Mouse (Mus musculus) MEL (cell line): Measurements from ENCODE around the gene Cdx2. TPM values are rescaled to one million over a fixed set of nuclear protein-coding genes. Genes with fewer than 3 reads are reported as not detected.

ENCODE experiments used
- DNase-seq: peaks from one replicate; pipeline ENCODE4 v3.0.0; 2011; ENCODE audit warnings: low read depth, low spot score
- H3K27ac ChIP-seq: 2 replicates; pipeline ENCODE4 v1.5.1; 2012; ENCODE audit warnings: low read depth, mild to moderate bottlenecking, control low read depth, low read length, moderate library complexity; ENCODE audit not compliant: control insufficient read depth
- H3K27me3 ChIP-seq, 2 experiments: fragments of 150-350 bp in 1 of 2; sonication (generic) in 1 of 2; 2 replicates each; pipeline ENCODE4 v1.6.1; 2012; ENCODE audit warnings: low read length in 2 of 2, mild to moderate bottlenecking in 2 of 2, improper control_type of control experiment in 1 of 2, moderate library complexity in 1 of 2; ENCODE audit not compliant: insufficient read depth in 2 of 2, control insufficient read depth in 1 of 2
- H3K36me3 ChIP-seq, 2 experiments: 2 replicates each; pipeline ENCODE4 v1.6.1; 2012 to 2014; ENCODE audit warnings: low read length in 2 of 2, improper control_type of control experiment in 1 of 2, inconsistent platforms in 1 of 2, mild to moderate bottlenecking in 1 of 2; ENCODE audit not compliant: insufficient read depth in 2 of 2, control insufficient read depth in 1 of 2
- H3K4me1 ChIP-seq, 2 experiments: fragments of 150-350 bp in 1 of 2; sonication (generic) in 1 of 2; 2 replicates each; pipeline ENCODE4 v1.6.1; 2012; ENCODE audit warnings: low read length in 2 of 2, improper control_type of control experiment in 1 of 2, mild to moderate bottlenecking in 1 of 2; ENCODE audit not compliant: insufficient read depth in 2 of 2, control insufficient read depth in 1 of 2
- H3K4me3 ChIP-seq, 2 experiments: fragments of 150-350 bp in 1 of 2; sonication (generic) in 1 of 2; 2 replicates each; pipeline ENCODE4 v1.5.1; 2012; ENCODE audit warnings: low read depth in 2 of 2, low read length in 2 of 2, mild to moderate bottlenecking in 2 of 2, moderate library complexity in 2 of 2, control low read depth in 1 of 2, improper control_type of control experiment in 1 of 2; ENCODE audit not compliant: control insufficient read depth in 1 of 2, insufficient read depth in 1 of 2
- H3K79me2 ChIP-seq: 2 replicates; pipeline ENCODE4 v1.6.1; 2012; ENCODE audit warnings: mild to moderate bottlenecking, low read length, moderate library complexity; ENCODE audit not compliant: control insufficient read depth, poor library complexity, insufficient read depth
- H3K9ac ChIP-seq: 2 replicates; pipeline ENCODE4 v1.6.1; 2012; ENCODE audit warnings: low read depth, mild to moderate bottlenecking, control low read depth, low read length, moderate library complexity; ENCODE audit not compliant: control insufficient read depth, poor library complexity, severe bottlenecking
- H3K9me3 ChIP-seq: fragments of 150-350 bp; sonication (generic); replicated peaks from 2 replicates; pipeline ENCODE4 v1.6.1; 2012; ENCODE audit warnings: mild to moderate bottlenecking, low read length, improper control_type of control experiment, moderate library complexity; ENCODE audit not compliant: insufficient read depth
- BHLHE40 ChIP-seq: IDR thresholded peaks from 2 replicates; pipeline ENCODE4 v1.6.1; 2012; ENCODE audit warnings: low read depth, mild to moderate bottlenecking, inconsistent platforms, low read length, improper control_type of control experiment, borderline replicate concordance
- CHD1 ChIP-seq: IDR thresholded peaks from 2 replicates; pipeline ENCODE4 v1.6.1; 2012; ENCODE audit warnings: low read depth, mild to moderate bottlenecking, inconsistent platforms, low read length, improper control_type of control experiment
- CTCF ChIP-seq, 3 experiments: IDR thresholded peaks in 2 of 3; conservative IDR thresholded peaks in 1 of 3; 2 replicates each; pipeline ENCODE4 v1.5.1; 2011 to 2012; ENCODE audit warnings: low read length in 3 of 3, low read depth in 2 of 3, mild to moderate bottlenecking in 2 of 3, improper control_type of control experiment in 1 of 3, inconsistent platforms in 1 of 3, mixed read lengths in 1 of 3, moderate library complexity in 1 of 3; ENCODE audit not compliant: control insufficient read depth in 1 of 3, insufficient read depth in 1 of 3, poor library complexity in 1 of 3, severe bottlenecking in 1 of 3
- E2F4 ChIP-seq: IDR thresholded peaks from 2 replicates; pipeline ENCODE4 v1.6.1; 2011; ENCODE audit warnings: low read depth, low read length, improper control_type of control experiment, borderline replicate concordance
- EP300 ChIP-seq, 2 experiments: IDR thresholded peaks; 2 replicates each; pipeline ENCODE4 v1.6.1; 2011; ENCODE audit warnings: improper control_type of control experiment in 2 of 2, low read length in 2 of 2, low read depth in 1 of 2, mild to moderate bottlenecking in 1 of 2
- ETS1 ChIP-seq: IDR thresholded peaks from 2 replicates; pipeline ENCODE4 v1.6.1; 2012; ENCODE audit warnings: low read depth, mild to moderate bottlenecking, inconsistent platforms, low read length, improper control_type of control experiment, moderate library complexity
- GABPA ChIP-seq: IDR thresholded peaks from 2 replicates; pipeline ENCODE4 v1.6.1; 2012; ENCODE audit warnings: low read depth, mild to moderate bottlenecking, inconsistent platforms, low read length, improper control_type of control experiment, moderate library complexity
- HCFC1 ChIP-seq: IDR thresholded peaks from 2 replicates; pipeline ENCODE4 v1.6.1; 2012; ENCODE audit warnings: low read depth, mild to moderate bottlenecking, inconsistent platforms, low read length, improper control_type of control experiment, moderate library complexity
- MAX ChIP-seq: IDR thresholded peaks from 2 replicates; pipeline ENCODE4 v1.6.1; 2011; ENCODE audit warnings: low read length, improper control_type of control experiment
- MXI1 ChIP-seq: IDR thresholded peaks from 2 replicates; pipeline ENCODE4 v1.6.1; 2011; ENCODE audit warnings: mild to moderate bottlenecking, low read depth, low read length, improper control_type of control experiment
- NELFE ChIP-seq: IDR thresholded peaks from 2 replicates; pipeline ENCODE4 v1.6.1; 2011; ENCODE audit warnings: low read depth, low read length, improper control_type of control experiment
- NRF1 ChIP-seq: IDR thresholded peaks from 2 replicates; pipeline ENCODE4 v1.6.1; 2014; ENCODE audit warnings: low read depth, mild to moderate bottlenecking, inconsistent platforms, low read length, improper control_type of control experiment, moderate library complexity; ENCODE audit not compliant: poor library complexity, insufficient read depth, severe bottlenecking
- SIN3A ChIP-seq: IDR thresholded peaks from 2 replicates; pipeline ENCODE4 v1.6.1; 2012; ENCODE audit warnings: low read length, improper control_type of control experiment, inconsistent platforms
- TAL1 ChIP-seq: IDR thresholded peaks from 2 replicates; pipeline ENCODE4 v1.6.1; 2012; ENCODE audit warnings: mild to moderate bottlenecking, inconsistent platforms, low read length, moderate library complexity, mixed read lengths
- TCF12 ChIP-seq: IDR thresholded peaks from 2 replicates; pipeline ENCODE4 v1.6.1; 2014; ENCODE audit warnings: low read depth, mild to moderate bottlenecking, inconsistent platforms, low read length, improper control_type of control experiment, moderate library complexity
- USF2 ChIP-seq, 2 experiments: IDR thresholded peaks; 2 replicates each; pipeline ENCODE4 v1.6.1; 2011 to 2012; ENCODE audit warnings: improper control_type of control experiment in 2 of 2, low read length in 2 of 2, borderline replicate concordance in 1 of 2, inconsistent platforms in 1 of 2, low read depth in 1 of 2, mild to moderate bottlenecking in 1 of 2; ENCODE audit not compliant: insufficient read depth in 1 of 2
- ZKSCAN1 ChIP-seq: IDR thresholded peaks from 2 replicates; pipeline ENCODE4 v1.6.1; 2012; ENCODE audit warnings: low read depth, mild to moderate bottlenecking, inconsistent platforms, low read length, improper control_type of control experiment, moderate library complexity
- ZMIZ1 ChIP-seq: IDR thresholded peaks from 2 replicates; pipeline ENCODE4 v1.6.1; 2012; ENCODE audit warnings: low read depth, mild to moderate bottlenecking, inconsistent platforms, low read length, improper control_type of control experiment, moderate library complexity
- ZNF384 ChIP-seq: IDR thresholded peaks from 2 replicates; pipeline ENCODE4 v1.6.1; 2012; ENCODE audit warnings: low read depth, mild to moderate bottlenecking, inconsistent platforms, low read length, improper control_type of control experiment
- polyA plus RNA-seq, 2 experiments: library from polyadenylated mRNA; stranded (reverse) in 1 of 2; unstranded in 1 of 2; fragments of >175 nt in 1 of 2; fragments of >200 nt in 1 of 2; gene quantifications; 2 replicates each; pipeline versions ENCODE4 v1.2.1 to v1.2.4; 2012; ENCODE audit warnings: low replicate concordance in 2 of 2, low read depth in 1 of 2; ENCODE audit not compliant: insufficient read length in 2 of 2, insufficient read depth in 1 of 2, missing spikeins in 1 of 2
- total RNA-seq: library from RNA; depleted of rRNA; stranded (reverse); fragments of 300-350 nt; gene quantifications from 2 replicates; pipeline ENCODE4 v1.2.3, GENCODE M21; 2012

Gene Cdx2
- total and polyA plus RNA-seq, 3 experiments = not detected

DNA sequence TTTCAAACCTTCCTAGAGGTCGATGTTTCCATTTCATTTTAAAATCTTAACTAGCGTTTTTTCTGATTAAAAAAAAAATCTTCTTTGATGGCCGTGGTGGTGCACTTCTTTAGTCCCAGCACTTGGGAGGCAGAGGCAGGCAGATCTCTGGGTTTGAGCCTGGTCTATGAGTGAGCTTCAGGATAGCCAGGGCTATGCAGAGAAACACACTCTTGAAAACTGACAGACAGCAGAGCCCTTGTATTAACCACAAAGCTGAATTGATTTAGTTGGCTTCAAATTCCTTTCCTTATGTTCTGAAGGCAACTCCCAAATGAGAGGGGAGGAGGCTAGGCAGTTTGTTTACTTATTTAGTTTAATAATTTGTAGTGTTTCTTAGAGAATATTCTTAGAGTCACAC, 31.3 kb downstream of the Cdx2 start:
- Histone ChIP-seq H3K4me3 (no peak overlapping the region), H3K4me1 (no peaks in the 10 kb centered on the region), H3K9me3 (no peaks in the 10 kb centered on the region), H3K79me2 (no peaks in the 10 kb centered on the region), H3K27me3 (no peaks in the 10 kb centered on the region), H3K36me3 (no peaks in the 10 kb centered on the region), H3K27ac (no peak overlapping the region), H3K9ac (no peak overlapping the region)
- no peak for DNase-seq
- TF ChIP-seq TAL1 = no peak
- TF ChIP-seq ZMIZ1 = no peak
- TF ChIP-seq GABPA = no peak
- no peak for TF ChIP-seq E2F4
- TF ChIP-seq EP300 (IDR thresholded peaks at IDR 0.05; ENCODE audit: low read depth in 1 of 2, low read length in 2 of 2) = no peak
- TF ChIP-seq USF2 (IDR thresholded peaks at IDR 0.05; ENCODE audit: borderline replicate concordance in 1 of 2, insufficient read depth in 1 of 2, low read depth in 1 of 2, low read length in 2 of 2) = no peak

DNA sequence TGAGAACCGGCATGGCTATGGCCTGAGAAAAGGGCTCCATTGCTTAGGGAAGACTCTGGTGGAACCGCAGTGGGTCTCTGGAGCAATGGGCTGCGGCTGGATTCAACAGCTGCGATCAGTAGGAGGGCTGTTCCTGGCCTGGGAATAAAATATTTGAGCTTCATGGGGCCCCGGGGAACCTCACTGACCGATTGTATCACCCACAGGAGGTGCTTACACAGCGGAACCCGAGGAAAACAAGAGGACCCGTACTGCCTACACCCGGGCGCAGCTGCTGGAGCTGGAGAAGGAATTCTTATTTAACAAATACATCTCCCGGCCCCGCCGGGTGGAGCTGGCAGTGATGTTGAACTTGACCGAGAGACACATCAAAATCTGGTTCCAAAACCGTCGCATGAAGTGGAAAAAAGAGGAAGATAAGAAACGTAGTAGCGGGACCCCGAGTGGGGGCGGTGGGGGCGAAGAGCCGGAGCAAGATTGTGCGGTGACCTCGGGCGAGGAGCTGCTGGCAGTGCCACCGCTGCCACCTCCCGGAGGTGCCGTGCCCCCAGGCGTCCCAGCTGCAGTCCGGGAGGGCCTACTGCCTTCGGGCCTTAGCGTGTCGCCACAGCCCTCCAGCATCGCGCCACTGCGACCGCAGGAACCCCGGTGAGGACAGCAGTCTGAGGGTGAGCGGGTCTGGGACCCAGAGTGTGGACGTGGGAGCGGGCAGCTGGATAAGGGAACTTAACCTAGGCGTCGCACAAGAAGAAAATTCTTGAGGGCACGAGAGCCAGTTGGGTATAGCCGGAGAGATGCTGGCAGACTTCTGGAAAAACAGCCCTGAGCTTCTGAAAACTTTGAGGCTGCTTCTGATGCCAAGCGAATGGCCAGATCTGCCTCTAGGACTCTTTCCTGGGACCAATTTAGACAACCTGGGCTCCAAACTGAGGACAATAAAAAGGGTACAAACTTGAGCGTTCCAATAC, 32.6 kb downstream of the Cdx2 start:
- Histone ChIP-seq H3K36me3 (no peaks in the 10 kb centered on the region), H3K27me3 (no peaks in the 10 kb centered on the region)
- no peak for DNase-seq

DNA sequence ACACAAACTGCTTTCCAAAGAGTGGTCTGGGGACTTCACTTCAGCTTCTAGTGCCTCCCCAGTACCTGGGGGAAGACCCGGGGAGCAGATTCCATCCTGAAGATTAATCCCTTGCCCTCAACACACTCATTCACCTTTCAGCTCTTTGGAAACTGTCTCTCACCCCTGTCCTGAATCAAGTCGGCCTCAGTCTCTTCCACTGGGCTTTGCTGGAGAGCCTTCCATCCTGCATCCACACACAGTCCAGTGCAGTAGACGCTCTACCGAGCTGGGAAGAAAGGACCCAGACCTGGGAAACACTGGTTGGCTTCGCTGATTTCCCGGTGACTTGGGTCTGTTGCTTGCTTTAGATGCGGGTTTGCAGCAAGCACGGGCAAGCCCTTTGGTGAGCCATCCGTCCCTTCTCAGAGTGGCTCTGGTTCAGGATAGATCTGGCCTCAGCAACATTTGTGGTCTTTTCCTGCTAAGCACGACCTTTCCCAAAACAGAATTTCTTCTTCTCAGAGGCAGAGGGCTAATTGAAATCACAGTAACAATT, 34.2 kb downstream of the Cdx2 start:
- H3K9ac ChIP-seq = no peak overlapping the region
- no peaks in the 10 kb centered on the region for H3K4me1 ChIP-seq
- no peak for TF ChIP-seq CTCF (IDR thresholded peaks at IDR 0.05 in 2 of 3, conservative IDR thresholded peaks at IDR 0.05 in 1 of 3; ENCODE audit: control insufficient read depth in 1 of 3, insufficient read depth in 1 of 3, low read depth in 2 of 3, low read length in 3 of 3, poor library complexity in 1 of 3, severe bottlenecking in 1 of 3)
- TF ChIP-seq NELFE = no peak
- TF ChIP-seq MXI1 = no peak
- TF ChIP-seq, all 39 proteins: peak for 0
- Histone ChIP-seq H3K79me2 (no peaks in the 10 kb centered on the region), H3K4me3 (no peak overlapping the region), H3K9me3 (no peaks in the 10 kb centered on the region), H3K27me3 (no peaks in the 10 kb centered on the region), H3K27ac (no peak overlapping the region), H3K36me3 (no peaks in the 10 kb centered on the region)
- DNase-seq = no peak

More for the DNA sequence above, 32.6 kb downstream of the Cdx2 start:
- TF ChIP-seq ZKSCAN1 (no peak), ETS1 (no peak), TCF12 (no peak), HCFC1 (no peak), SIN3A (no peak), NRF1 (no peak), MAX (no peak), ZNF384 (no peak), CHD1 (no peak), BHLHE40 (no peak)
- TF ChIP-seq, all 39 proteins: peak for 0
- Histone ChIP-seq H3K27ac (no peak overlapping the region), H3K9me3 (no peaks in the 10 kb centered on the region), H3K4me3 (no peak overlapping the region), H3K79me2 (no peaks in the 10 kb centered on the region), H3K9ac (no peak overlapping the region), H3K4me1 (no peaks in the 10 kb centered on the region)
